Mouse (Mus musculus) megakaryocyte, adult 5-6 weeks (primary cell): ENCODE data around the gene C130026I21Rik. TPM values are rescaled to one million over a fixed set of nuclear protein-coding genes. Genes with fewer than 3 reads are reported as not detected.
"Not testable (repeated sequence)": the region's sequence is repeated elsewhere in the genome, so short reads cannot be mapped to it uniquely, and the experiment has no call there.

Source experiments
- ATAC-seq: 2 replicates; pipeline ENCODE4 v1.8.0; 2016; ENCODE audit warnings: mild to moderate bottlenecking, inconsistent platforms; ENCODE audit not compliant: poor library complexity, severe bottlenecking
- total RNA-seq, 2 experiments: library from RNA; stranded (forward) in 1 of 2; stranded (reverse) in 1 of 2; fragments of 153-499, 151-499 nt in 1 of 2; fragments of 221-1000, 200-1000 nt in 1 of 2; gene quantifications; 2 replicates each; pipeline versions ENCODE4 v1.2.3 to v1.2.4; 2015 to 2017

Gene C130026I21Rik
- total RNA-seq, 2 experiments from 2014 or later: 31.4 to 39.6 TPM

- not testable (repeated sequence) for ATAC-seq
Observed at GRCm38 (mm10) chr1:85133671-85134070, 136.7 kb downstream of the C130026I21Rik start.

GRCm38 (mm10) chr1:85121841-85122240 is 148.5 kb downstream of the C130026I21Rik start:
- ATAC-seq: not testable (repeated sequence)

GRCm38 (mm10) chr1:85118341-85118740 is 152.0 kb downstream of the C130026I21Rik start:
- ATAC-seq: not testable (repeated sequence)

GRCm38 (mm10) chr1:85117537-85117936 is 152.8 kb downstream of the C130026I21Rik start:
- not testable (repeated sequence) for ATAC-seq

GRCm38 (mm10) chr1:85114666-85115402 is 155.5 kb downstream of the C130026I21Rik start:
- ATAC-seq: not testable (repeated sequence)

DNA sequence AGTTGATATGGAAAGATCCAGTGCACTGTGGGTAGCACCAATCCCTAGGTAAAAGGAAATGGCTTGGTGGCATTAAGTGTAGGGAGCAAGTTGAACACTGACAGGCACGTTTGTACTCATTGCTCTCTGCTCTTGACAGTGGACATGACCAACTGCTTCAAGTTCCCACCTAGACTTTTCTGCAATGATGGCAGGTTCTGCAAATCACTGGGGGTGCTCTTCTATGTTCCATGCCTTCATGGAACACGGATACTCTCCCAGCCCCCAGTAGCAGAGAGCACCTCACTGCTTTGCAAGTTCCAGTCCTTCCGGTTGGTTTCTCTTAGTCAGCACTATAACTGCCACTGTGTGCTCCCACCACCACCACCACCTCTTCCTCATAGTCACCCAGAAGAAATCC is 156.3 kb downstream of the C130026I21Rik start:
- ATAC-seq: not testable (repeated sequence)

DNA sequence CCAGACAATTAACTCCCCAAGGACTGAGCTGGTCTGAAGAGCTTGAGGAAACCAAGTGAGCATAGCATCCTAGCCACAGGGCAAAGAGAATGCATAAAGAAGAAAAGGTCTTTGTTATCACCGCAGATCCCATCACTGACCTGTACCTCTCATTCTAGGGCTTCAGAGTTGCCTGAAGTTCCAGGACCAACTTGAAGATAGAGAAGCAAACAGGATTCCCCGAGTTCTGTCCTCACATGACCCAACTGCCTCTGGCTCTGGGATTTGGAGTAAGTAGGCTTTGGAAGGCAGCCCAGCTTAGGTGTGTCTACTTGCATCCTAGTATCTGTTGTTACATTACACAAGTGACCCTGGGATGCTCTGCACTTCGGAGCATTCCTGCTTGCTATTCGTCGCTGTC is 157.5 kb downstream of the C130026I21Rik start:
- not testable (repeated sequence) for ATAC-seq

DNA sequence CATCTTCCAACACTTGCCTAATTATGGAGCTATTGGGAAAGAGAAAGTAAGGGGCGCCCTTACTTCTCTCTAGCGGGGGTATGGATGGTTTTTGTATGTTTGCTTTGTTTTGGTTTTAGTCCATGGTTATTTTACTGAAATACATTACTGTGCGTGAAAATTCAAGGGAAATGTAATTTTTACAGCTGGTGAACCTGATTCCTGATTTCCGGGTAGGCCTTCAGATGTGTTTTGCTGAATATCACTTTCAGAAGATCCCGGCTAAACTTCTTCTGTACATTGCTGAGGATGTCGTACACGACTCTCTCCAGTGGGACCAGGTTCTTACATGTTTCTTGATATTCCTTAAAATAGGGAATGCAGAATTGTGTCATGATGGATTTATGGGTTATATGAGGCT is 158.1 kb downstream of the C130026I21Rik start:
- ATAC-seq: not testable (repeated sequence)

- not testable (repeated sequence) for ATAC-seq
Observed at GRCm38 (mm10) chr1:85111572-85111971, 158.8 kb downstream of the C130026I21Rik start.

DNA sequence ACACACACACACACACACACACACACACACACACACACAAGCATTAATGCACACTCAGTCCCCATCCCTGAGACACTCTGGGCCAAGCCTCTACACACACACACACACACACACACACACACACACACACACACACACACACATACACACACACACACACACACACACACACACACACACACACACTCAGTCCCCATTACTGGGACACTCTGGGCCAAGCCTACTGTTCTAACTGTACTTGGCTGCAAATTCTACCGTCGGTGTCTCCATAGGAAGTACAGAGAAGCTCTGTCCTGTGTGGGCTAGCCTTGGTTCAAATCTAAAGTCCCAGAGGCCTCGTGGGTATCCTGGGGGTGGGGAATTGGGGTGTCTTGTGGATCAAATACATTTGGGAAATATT is 159.5 kb downstream of the C130026I21Rik start:
- not testable (repeated sequence) for ATAC-seq

- not testable (repeated sequence) for ATAC-seq
Observed at GRCm38 (mm10) chr1:85109753-85110152, 160.6 kb downstream of the C130026I21Rik start, which contains the start of gene A530032D15Rik. Gene A530032D15Rik (minus strand): TSS chr1:85109853.

DNA sequence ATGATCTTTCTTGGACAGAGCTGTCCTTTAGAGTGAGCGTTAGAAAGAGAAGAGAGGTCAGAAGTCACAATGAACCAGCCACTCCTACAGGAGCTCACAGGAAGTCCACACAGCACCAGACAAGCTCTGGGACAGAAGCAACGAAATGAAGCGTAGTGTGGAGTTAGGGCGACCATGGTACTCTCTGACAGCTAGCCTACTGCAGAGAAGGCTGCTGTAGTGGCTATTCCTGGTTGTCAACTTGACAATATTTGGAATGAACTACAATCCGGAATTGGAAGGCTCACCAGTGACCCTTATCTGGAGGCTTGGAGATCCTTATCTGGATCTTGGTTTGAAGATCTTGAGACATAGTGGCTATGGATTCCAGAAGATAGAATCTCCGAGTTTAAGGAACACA is 164.4 kb downstream of the C130026I21Rik start:
- not testable (repeated sequence) for ATAC-seq

DNA sequence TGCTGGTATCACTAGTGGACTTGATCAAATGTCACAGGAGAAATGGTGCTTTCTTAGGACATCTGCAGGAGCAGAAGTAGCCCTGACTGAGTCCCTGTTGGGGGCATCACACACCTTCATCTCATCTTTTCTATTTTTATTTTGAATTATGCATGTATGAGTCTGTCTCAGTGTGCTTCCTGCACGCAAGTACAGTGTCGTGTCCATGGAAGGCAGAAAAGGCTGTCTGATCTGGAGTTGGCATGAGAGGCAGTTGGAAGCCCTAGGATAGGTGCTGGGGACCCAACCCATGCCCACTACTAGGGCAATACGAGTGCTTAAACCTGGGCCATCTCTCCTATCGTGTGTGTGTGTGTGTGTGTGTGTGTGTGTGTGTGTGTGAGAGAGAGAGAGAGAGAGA is 165.0 kb downstream of the C130026I21Rik start:
- ATAC-seq: not testable (repeated sequence)

GRCm38 (mm10) chr1:85101754-85102153 is 168.6 kb downstream of the C130026I21Rik start:
- not testable (repeated sequence) for ATAC-seq

- not testable (repeated sequence) for ATAC-seq
Observed at GRCm38 (mm10) chr1:85099864-85100263, 170.5 kb downstream of the C130026I21Rik start, which contains the start of gene Gm10553. Gene Gm10553 (plus strand): TSS chr1:85100164.

- ATAC-seq: not testable (repeated sequence)
Observed at GRCm38 (mm10) chr1:85099081-85099480, 171.3 kb downstream of the C130026I21Rik start.

GRCm38 (mm10) chr1:85093011-85093572 is 177.3 kb downstream of the C130026I21Rik start:
- ATAC-seq: not testable (repeated sequence)

- not testable (repeated sequence) for ATAC-seq
Observed at GRCm38 (mm10) chr1:85092169-85092568, 178.2 kb downstream of the C130026I21Rik start.

- ATAC-seq: not testable (repeated sequence)
Observed at GRCm38 (mm10) chr1:85086211-85086610, 184.2 kb downstream of the C130026I21Rik start.

- ATAC-seq: not testable (repeated sequence)
Observed at GRCm38 (mm10) chr1:85084803-85085202, 185.6 kb downstream of the C130026I21Rik start.

- ATAC-seq: not testable (repeated sequence)
Observed at GRCm38 (mm10) chr1:85073099-85073498, 197.3 kb downstream of the C130026I21Rik start.

GRCm38 (mm10) chr1:85071690-85072089 is 198.7 kb downstream of the C130026I21Rik start:
- ATAC-seq: not testable (repeated sequence)
